Mouse (Mus musculus): ENCODE results near the gene Olfr1.

Olfr1 gene

GRCm38 (mm10) chr11:73399514-73399913 is at the start of gene Olfr1:
Gene Olfr1 (minus strand): TSS chr11:73399614.
- DNase-seq (ENCODE audit: inconsistent age in 2 of 2, low spot score in 1 of 2): no peak

GRCm38 (mm10) chr11:73428377-73428776 is 29.0 kb upstream of the Olfr1 start, which contains the start of gene Olfr378:
Gene Olfr378 (minus strand): TSS chr11:73428477.
- no peak for DNase-seq (ENCODE audit: inconsistent age in 2 of 2, low spot score in 1 of 2)

GRCm38 (mm10) chr11:73395374-73395773 is 4.0 kb downstream of the Olfr1 start:
- DNase-seq (ENCODE audit: inconsistent age in 2 of 2, low spot score in 1 of 2): no peak

- no peak for DNase-seq (ENCODE audit: inconsistent age in 2 of 2, low spot score in 1 of 2)
These were observed 28.5 kb downstream of the Olfr1 start, which contains the start of gene Olfr376 for GRCm38 (mm10) chr11:73370946-73371345. Gene Olfr376 (plus strand): TSS chr11:73371246.

GRCm38 (mm10) chr11:73350483-73350882 is 48.9 kb downstream of the Olfr1 start, which contains the start of gene Olfr20:
Gene Olfr20 (plus strand): TSS chr11:73350783.
- no peak for DNase-seq (ENCODE audit: inconsistent age in 2 of 2, low spot score in 1 of 2)
